Mouse (Mus musculus): ENCODE results near the gene Smug1.

DNA sequence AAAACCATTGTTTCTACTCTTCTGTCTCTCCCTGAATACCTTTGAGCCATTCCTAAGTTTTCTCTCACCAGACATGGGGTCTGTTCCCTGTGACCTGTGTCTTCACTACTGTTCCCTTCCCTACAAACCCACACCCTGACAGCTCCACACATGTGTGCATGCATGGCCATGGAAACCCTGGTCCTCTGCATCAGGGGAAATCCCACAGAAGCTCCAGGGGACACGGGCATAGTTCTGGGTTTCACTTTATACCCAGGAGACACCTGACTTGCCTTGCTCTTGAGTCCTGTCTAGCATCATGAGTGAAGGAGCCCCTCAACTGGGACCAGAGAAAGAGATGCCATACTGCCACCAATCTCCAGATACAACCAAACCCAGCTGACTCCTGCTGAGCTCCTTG, 42.6 kb downstream of the Smug1 start:
- TF ChIP-seq CTCF (IDR thresholded peaks at IDR 0.05; ENCODE audit: control insufficient read depth, insufficient read depth, insufficient read length) (no peak), MAX (IDR thresholded peaks at IDR 0.05) (no peak), USF1 (IDR thresholded peaks at IDR 0.05; ENCODE audit: low read depth) (no peak), FOSL1 (IDR thresholded peaks at IDR 0.05; ENCODE audit: insufficient read depth, low read length, poor library complexity, severe bottlenecking) (no peak), MYOD1 (IDR thresholded peaks at IDR 0.05; ENCODE audit: control insufficient read depth, insufficient read length, low read depth) (no peak), MYOG (IDR thresholded peaks at IDR 0.05; ENCODE audit: control insufficient read depth, extremely low read depth, insufficient read length) (no peak)

Data from C2C12 (cell line).